Mouse (Mus musculus) adrenal gland, postnatal 10 days (tissue): ENCODE measurements at regions not wholly inside any gene's neighbourhood (a gene's known extent, or its start where the extent isn't known, plus 50 kb on each side); places are given as distances from the start of the nearest gene placed in this dataset.

ENCODE experiments used
- DNase-seq: peaks from one replicate; pipeline ENCODE4 v3.0.0; 2021; ENCODE audit warnings: mixed read lengths

DNA sequence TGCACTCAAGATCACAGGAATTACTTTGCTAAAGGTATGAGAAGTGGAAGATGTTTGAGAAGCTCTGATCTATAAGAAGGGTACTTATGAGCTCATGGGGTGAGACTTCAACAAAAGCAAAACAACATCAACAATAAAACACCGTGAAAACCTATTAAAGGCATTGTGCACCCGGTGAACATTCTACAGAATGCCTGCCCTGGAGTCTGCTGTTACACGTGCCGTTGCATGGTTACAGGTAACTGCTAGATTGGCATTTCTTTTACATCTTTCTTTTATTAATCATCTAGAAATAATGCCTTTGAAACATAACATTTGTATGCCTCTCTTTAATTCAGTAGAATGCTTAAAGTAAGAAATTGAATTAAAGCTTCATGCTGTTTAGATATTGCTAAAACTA is 661.0 kb downstream of the Pcdh18 start:
- no peak for DNase-seq

DNA sequence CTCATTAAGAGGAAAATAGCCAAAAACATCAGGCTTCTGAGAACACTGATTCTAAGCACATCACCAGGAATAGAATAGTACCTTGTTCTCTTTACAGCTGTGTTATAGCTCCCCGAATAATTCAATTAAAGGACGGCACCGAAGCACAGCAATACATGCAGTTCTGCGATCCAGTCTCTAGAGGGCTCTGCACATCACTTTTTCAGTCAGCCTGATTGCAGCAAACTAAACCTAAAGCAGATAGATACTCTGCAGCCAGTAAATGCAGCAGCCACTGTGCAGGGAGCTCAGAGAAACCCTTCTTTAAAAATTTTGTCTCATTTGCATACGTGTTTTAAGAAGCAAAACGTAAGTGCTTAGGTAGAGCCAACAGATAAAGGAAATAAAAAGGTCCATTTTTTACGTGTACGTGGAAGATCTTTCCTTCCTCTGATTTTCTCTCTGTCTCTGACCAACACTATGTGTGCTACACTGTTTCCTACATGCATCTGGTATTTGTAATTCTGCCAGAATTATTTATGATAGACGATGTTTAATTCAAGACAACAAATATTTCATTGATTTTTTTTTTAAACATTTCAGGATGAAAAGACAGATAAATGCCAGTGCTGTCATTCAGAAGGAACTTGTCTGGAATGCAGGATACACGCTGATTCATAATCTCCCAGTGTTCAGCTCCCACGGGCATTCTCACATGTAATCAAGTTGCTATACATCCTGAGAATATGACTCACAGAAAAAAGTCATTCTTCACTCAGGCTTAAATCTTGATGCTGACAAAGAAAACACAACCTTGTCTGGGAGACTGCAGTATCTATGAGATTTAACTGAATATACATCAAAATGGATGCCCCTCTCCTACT is 663.1 kb downstream of the Pcdh18 start:
- DNase-seq: peak; percentile 64

GRCm38 (mm10) chr3:49068801-49069200 is 688.3 kb downstream of the Pcdh18 start:
- DNase-seq: no peak

GRCm38 (mm10) chr3:49062081-49062480 is 695.0 kb downstream of the Pcdh18 start:
- no peak for DNase-seq

DNA sequence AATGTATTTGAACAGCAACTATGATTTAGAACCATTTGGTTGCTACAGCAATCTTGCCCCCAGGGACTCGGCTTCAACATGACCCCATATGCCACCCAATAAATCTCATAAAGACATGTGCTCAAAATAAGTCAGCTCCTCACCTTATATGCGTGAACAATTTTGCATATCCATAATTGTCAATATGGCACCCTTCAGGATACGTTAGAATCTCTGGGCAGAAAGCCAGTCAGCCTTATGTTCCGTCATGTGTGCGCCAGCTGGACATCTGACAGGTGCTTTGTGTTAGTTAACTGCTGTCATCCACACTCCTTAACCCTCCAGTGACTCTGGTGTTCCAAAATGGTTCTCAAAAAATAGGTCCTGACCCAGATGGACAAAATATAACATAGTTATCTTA is 724.1 kb downstream of the Pcdh18 start:
- no peak for DNase-seq

DNA sequence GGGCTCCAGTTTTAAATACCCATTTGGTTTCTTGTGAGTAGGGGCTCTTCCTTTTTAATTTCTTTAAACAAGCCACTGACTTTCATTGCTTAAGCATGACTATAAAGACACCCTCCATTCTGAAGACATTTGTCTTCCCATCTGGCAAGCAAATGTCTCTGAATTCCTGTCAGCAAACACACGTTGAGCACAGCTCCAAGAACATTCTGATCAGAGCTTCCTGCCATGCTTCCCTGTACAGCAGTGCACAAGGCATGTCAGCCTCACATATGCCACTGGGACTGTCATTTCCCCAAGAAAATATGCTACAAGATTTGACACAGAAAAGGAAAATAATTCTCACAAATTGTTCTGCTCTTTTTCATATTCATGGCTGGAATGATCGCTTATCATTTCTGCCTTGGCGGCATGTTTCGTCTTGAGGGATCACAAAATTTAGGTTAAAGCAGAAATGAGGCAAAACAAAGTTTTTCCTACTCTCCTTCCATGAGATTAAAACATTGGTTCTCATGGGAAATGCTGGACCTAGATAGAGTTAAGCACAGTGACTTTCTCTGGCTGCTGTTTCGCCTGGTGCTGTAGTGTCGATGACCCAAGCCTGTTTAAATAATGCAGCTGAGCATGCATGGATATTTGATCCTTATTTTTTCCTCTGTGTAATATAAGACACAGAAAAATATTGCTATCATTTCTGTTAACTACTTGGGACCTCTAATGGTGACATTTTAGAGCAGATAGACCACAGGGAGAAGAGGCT is 747.7 kb downstream of the Pcdh18 start:
- no peak for DNase-seq
